Mouse (Mus musculus) heart, postnatal 36 days (tissue): ENCODE data around the gene Pdap1. TPM values are rescaled to one million over a fixed set of nuclear protein-coding genes. Genes with fewer than 3 reads are reported as not detected.
"Not testable (repeated sequence)": the region's sequence is repeated elsewhere in the genome, so short reads cannot be mapped to it uniquely, and the experiment has no call there.

Experiments
- DNase-seq, 2 experiments: peaks; one replicate each; pipeline ENCODE4 v3.0.0; 2021 to 2022
- intact Hi-C: fragments of 180-260 bp; cut with DNase I; formaldehyde crosslinking; loops from one replicate; pipeline ENCODE4 v1.15.1; 2025
- total RNA-seq, 2 experiments: library from RNA; stranded (reverse); gene quantifications; 2 replicates each; pipeline ENCODE4 v1.2.3; 2021

Pdap1 gene
- total RNA-seq, 2 experiments from 2014 or later = 39.3 to 45.7 TPM

DNA sequence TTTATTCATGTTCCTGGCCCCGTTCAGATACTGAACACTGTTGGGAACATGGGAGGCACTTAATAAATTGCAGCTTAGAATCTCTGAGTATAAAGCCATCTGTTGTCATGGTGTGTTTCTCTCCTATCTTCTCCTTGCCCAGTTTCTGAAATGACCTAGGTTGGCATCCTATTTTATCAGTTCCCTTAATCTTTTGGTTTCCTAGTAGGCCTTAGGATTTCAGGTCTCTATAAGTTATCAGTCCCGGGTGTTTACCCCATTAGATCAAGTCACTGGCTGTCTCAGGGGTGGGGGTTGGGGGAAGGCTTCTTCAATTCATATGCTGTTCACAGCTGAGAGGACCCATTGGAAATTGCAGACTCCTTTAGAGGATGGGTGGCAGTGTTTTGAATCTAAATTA is 55.2 kb downstream of the Pdap1 start:
- intact Hi-C loops = loop anchor here (2.0 kb wide), 1 partner anchor 28 kb away; no protein-coding TSS in a partner anchor
- DNase-seq = no peak

DNA sequence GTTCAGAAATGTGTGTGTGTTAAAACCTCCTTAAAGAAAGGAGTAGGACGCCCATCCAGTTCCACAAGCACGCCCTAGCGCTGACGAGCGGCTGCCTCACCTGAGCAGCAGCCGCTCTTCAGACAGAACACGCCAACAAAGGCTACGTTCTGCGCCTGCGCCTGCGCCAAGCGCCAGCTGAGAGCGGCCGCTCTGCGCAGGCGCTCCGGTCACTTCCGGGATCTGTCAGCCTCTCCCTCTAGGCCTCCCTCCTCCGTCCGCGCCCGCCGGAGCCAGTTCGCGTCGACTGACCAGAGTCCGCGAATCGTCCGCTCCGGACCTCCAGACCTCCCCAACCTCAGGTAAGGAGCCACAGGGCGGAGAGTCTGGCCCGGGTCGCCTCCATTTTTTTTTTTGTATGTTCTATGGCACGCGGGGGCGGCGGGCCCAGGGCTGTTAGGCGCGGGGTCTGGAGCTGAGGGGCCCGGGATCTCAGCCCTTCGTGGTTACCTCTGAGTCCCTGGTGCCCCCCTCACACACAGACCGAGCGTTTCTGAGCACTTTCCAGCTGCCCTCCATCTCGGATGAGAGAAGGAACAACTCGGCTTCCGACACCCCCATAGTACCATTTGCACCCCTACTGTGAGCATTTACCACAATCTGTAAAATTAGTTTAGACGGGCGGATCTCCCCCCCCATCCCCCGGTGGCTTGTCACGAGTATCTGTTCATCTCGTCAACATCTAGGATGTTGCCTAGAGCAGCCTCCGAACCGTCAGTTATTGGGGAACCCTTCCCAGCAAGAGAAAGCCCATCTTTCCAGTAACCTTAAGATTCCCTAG is 56.2 kb downstream of the Pdap1 start, which contains the start of the genes Arpc1a and Kpna7:
Gene Arpc1a (plus strand): TSS at position 199 of the 820 bp plus-strand sequence.
Gene Kpna7 (minus strand): TSS at position 399 of the 820 bp plus-strand sequence.
- peak; percentile 91 to 94 for DNase-seq
- intact Hi-C loops = loop anchor here (2.0 kb wide), 1 partner anchor 29 kb away; no protein-coding TSS in a partner anchor

DNA sequence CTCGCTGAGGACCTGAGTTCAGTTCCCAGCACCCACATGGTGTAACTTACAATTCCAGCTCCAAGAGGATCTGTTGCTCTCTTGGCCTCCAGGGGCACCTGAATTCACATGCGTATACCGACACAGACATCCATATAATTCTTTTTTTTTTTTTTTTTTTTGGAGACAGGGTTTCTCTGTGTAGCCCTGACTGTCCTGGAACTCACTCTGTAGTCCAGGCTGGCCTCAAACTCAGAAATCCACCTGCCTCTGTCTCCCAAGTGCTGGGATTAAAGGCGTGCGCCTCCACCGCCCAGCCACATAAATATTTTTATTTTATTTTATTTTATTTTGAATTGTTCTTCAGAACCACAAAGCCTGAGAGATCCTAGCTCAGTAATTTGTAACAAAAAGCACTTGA is 56.8 kb downstream of the Pdap1 start:
- intact Hi-C loops, DNase-seq: not testable (repeated sequence)

DNA sequence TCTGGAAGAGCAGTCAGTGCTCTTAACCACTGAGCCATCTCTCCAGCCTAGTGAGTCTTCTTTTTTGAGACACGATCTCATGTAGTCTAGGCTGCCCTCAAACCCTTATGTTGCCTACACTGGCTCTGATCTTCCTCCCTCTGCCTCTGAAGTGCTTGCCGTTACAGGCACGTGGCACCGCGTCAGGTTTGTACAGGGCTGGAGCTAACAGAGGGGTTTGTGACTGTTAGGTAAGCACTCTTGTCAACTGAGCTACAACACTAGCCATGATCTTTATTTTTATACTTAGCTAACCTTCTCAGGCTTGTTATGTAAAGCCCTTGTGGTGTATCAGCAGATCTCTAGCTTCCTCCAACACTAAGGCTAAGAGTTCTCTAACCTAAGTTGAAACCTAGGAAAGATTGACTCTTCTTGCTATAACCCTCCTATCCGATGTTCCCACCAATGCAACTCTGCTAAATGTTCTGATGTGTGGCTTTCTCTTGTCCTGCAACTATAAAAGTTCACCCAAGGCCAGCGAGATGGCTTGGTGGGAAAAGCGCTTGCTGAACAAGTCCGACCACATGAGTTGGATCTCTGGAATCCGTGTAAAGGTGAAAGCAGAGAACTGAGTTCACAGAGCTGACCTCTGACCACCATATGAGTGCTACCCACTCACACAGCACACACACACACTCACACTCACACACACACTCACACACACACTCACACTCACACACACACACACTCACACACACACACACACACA is 58.0 kb downstream of the Pdap1 start:
- intact Hi-C loops = no loop called here
- no peak for DNase-seq

Other genes starting within 250 kb of the Pdap1 start
- gene Smurf1, start 174.4 kb downstream of the Pdap1 start, total RNA-seq = 10 to 100 TPM; 24.6 to 27.2 TPM
- not detected for gene Gm4871, start 107.5 kb downstream of the Pdap1 start, total RNA-seq
- not detected for gene 1700018F24Rik, start 97.2 kb downstream of the Pdap1 start, total RNA-seq
- gene Arpc1a, start 56.4 kb downstream of the Pdap1 start, total RNA-seq = 10 to 100 TPM; 63.4 to 64.3 TPM
- gene Kpna7, start 56.2 kb downstream of the Pdap1 start, total RNA-seq = not detected
- 10 to 100 TPM; 71.7 to 84.7 TPM for gene Arpc1b, start 26.0 kb downstream of the Pdap1 start, total RNA-seq
- gene Bud31, start 124 bp upstream of the Pdap1 start, total RNA-seq = 10 to 100 TPM; 59.5 to 61.1 TPM
- gene Ptcd1, start 26.9 kb upstream of the Pdap1 start, total RNA-seq = 10 to 100 TPM; 28.5 to 42.2 TPM
- 10 to 100 TPM; 11.4 to 11.7 TPM for gene Cpsf4, start 27.0 kb upstream of the Pdap1 start, total RNA-seq
- gene Atp5j2, start 51.8 kb upstream of the Pdap1 start, total RNA-seq = 1,000 to 10,000 TPM; 1,102 to 1,127 TPM
- gene Zkscan14, start 61.6 kb upstream of the Pdap1 start, total RNA-seq = 1 to 10 TPM; 6.5 to 8.5 TPM
- gene Zkscan5, start 64.3 kb upstream of the Pdap1 start, total RNA-seq = 10 to 100 TPM in 1 of 2 experiments, 1 to 10 TPM in 1; 9.5 to 10.1 TPM
- 10 to 100 TPM; 27.7 to 31.3 TPM for gene Zfp655, start 91.5 kb upstream of the Pdap1 start, total RNA-seq
- 10 to 100 TPM in 1 of 2 experiments, 1 to 10 TPM in 1; 10.0 to 11.1 TPM for gene Zscan25, start 140.3 kb upstream of the Pdap1 start, total RNA-seq
- not detected for gene Cyp3a57, start 205.0 kb upstream of the Pdap1 start, total RNA-seq